Mouse (Mus musculus) lung, adult 2 months (tissue): ENCODE measurements at regions not wholly inside any gene's neighbourhood (a gene's known extent, or its start where the extent isn't known, plus 50 kb on each side); places are given as distances from the start of the nearest gene placed in this dataset.

Experiments used
- DNase-seq: peaks from one replicate; pipeline ENCODE4 v3.0.0; 2022
- H3K4me1 ChIP-seq: fragments of 200-500 bp; 2 replicates; pipeline ENCODE4 v1.6.1; 2011; ENCODE audit warnings: low read length; ENCODE audit not compliant: control insufficient read depth, insufficient read depth
- H3K4me3 ChIP-seq: fragments of 200-500 bp; replicated peaks from 2 replicates; pipeline ENCODE3; 2011; ENCODE audit warnings: low read depth, mild to moderate bottlenecking, control low read depth, low read length; ENCODE audit errors: extremely low read depth
- CTCF ChIP-seq: fragments of 200-500 bp; IDR thresholded peaks from 2 replicates; pipeline ENCODE4 v1.5.1; 2011; ENCODE audit warnings: mild to moderate bottlenecking, low read length, control low read depth; ENCODE audit not compliant: insufficient read depth
- POLR2A ChIP-seq: fragments of 200-500 bp; IDR thresholded peaks from 2 replicates; pipeline ENCODE4 v1.6.1; 2011; ENCODE audit warnings: low read depth, mild to moderate bottlenecking, control low read depth, low read length, borderline replicate concordance; ENCODE audit errors: extremely low read depth
- WGBS: fragments of 180-500 bp; shearing (Covaris S2); methylation state at CpG from one replicate; pipeline ENCODE4 v1.1.7; 2018; 5-methylcytosine and 5-hydroxymethylcytosine counted together

DNA sequence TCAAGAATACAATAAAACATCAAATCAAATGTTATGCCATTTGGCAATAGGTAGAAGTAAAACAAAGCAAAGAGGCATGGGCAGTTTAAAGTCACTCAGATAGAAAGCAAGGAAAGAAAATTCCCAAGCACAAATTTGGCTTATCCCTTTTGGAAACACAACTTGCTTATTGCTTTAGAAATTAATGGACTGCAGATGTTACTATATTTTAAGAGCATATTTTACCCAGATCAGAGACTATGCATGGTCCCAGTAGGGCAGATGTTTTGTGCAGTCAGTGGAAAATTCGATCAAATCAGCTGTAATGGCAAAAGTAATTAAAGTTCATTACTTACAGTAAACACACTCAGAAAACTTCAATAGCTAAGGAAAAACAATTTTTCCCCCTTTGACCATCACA is 245.9 kb downstream of the Rfpl4b start:
- WGBS, result 55% methylated on average over 1 of the region's 1 CpGs
- no peaks in the 10 kb centered on the region for H3K4me1 ChIP-seq
- TF ChIP-seq POLR2A (no peak), CTCF (no peak)
- DNase-seq, result no peak
- H3K4me3 ChIP-seq, result no peak overlapping the region

DNA sequence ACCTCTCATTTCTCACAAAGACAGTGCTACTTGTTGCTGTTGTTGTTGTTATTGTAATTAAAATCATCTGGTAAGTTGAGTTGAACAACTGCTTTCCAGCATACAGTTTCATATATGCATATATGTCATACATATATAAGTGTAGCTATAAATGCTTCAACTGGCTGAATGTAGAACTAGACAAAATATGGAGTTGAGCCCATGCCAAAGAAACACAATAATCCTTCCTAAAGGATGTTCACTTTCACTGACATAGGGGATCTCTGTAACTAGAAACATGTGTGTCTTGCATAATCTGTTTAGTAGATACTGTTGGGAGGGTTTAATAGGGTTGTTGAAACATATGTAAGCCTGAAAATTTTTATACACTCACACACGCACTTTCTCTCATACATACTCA is 247.9 kb downstream of the Rfpl4b start:
- 90% methylated on average over 1 of the region's 1 CpGs for WGBS
- no peaks in the 10 kb centered on the region for H3K4me1 ChIP-seq
- no peak for DNase-seq
- TF ChIP-seq CTCF, result no peak
- TF ChIP-seq POLR2A, result no peak
- no peak overlapping the region for H3K4me3 ChIP-seq

DNA sequence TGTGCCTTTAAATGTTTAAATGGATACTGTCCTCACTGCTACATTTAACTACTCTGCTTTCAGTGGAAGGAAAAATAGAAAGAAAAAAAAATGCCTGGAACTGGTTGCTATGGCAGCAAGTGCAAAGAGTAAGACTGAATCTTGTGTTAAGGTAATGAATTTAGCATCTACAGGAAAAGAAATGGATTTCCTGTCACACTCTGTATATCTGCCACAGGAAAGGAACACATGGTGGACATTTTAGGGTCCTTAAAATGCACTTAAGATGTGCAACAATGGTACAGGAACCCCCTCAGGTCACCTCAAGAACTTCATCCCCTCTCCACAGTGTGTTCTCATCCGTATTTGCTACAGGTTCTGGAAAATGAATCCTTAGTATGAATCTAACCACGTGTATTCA is 248.4 kb downstream of the Rfpl4b start:
- TF ChIP-seq POLR2A (no peak), CTCF (no peak)
- Histone ChIP-seq H3K4me1 (no peaks in the 10 kb centered on the region), H3K4me3 (no peak overlapping the region)
- 70% methylated on average over 2 of the region's 2 CpGs for WGBS
- no peak for DNase-seq

DNA sequence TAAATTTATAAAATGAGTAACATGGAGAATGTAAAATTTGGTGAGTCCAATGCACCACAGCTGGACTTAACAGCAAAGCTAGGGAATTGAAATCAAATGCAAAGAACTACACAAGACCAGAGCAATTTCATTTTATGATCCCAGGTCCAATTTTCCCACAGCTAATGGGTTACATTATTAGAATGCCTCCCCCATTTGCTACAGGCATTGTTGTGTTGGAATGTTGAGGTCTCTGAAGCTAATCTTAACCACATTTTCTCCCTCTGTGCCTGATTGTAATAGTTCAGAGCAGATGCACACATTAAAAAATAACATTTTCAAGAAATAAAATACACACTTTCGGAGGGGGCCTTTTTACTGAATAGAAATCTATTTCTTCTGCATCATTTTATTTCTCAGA is 254.3 kb downstream of the Rfpl4b start:
- no peak for DNase-seq
- WGBS, result 83% methylated on average over 1 of the region's 1 CpGs
- Histone ChIP-seq H3K4me1 (no peaks in the 10 kb centered on the region), H3K4me3 (no peak overlapping the region)
- TF ChIP-seq CTCF, result no peak
- no peak for TF ChIP-seq POLR2A

DNA sequence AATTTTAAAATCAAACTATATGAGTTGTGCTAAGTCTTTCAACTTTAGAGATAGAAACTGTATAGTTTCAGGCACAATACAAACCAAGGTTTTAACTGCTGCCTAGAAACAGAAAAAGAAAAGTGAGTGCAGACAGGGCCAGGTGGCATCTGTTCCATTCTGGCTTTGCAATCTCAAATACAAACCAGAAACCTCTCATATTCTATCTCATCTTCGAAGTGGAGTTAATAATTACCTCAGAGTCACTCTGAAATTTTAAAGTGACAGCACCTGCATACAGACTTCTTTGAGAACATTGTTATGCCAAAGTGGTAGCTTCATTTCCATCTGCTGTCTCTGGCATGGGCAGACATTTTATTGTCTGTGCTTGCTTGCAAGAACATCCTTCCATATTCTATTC is 255.2 kb downstream of the Rfpl4b start:
- Histone ChIP-seq H3K4me3 (no peak overlapping the region), H3K4me1 (no peaks in the 10 kb centered on the region)
- 33% methylated on average over 1 of the region's 1 CpGs for WGBS
- no peak for DNase-seq
- TF ChIP-seq POLR2A (no peak), CTCF (no peak)

DNA sequence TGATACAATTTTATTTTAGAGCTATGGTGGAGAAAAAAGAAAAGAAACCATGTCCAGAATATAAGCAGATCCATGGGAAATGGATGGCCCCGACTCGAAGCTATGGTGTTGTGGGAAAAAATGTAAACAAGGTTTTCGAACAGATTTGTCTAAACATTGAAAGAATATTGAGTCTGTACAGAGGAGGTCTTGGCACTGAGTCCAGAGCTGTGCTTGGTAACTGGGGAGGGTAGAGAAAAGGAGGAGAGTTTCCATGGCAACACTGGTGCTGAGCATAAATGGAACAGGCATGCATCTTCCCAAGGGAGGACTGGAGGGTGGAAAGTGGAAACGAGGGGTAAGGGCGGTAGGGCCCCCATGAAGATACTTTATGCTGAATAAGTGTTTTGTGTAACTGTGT is 266.5 kb downstream of the Rfpl4b start:
- TF ChIP-seq POLR2A, result no peak
- TF ChIP-seq CTCF, result no peak
- no peaks in the 10 kb centered on the region for H3K4me1 ChIP-seq
- H3K4me3 ChIP-seq, result no peak overlapping the region
- no peak for DNase-seq
- WGBS, result 40% methylated on average over 5 of the region's 5 CpGs

DNA sequence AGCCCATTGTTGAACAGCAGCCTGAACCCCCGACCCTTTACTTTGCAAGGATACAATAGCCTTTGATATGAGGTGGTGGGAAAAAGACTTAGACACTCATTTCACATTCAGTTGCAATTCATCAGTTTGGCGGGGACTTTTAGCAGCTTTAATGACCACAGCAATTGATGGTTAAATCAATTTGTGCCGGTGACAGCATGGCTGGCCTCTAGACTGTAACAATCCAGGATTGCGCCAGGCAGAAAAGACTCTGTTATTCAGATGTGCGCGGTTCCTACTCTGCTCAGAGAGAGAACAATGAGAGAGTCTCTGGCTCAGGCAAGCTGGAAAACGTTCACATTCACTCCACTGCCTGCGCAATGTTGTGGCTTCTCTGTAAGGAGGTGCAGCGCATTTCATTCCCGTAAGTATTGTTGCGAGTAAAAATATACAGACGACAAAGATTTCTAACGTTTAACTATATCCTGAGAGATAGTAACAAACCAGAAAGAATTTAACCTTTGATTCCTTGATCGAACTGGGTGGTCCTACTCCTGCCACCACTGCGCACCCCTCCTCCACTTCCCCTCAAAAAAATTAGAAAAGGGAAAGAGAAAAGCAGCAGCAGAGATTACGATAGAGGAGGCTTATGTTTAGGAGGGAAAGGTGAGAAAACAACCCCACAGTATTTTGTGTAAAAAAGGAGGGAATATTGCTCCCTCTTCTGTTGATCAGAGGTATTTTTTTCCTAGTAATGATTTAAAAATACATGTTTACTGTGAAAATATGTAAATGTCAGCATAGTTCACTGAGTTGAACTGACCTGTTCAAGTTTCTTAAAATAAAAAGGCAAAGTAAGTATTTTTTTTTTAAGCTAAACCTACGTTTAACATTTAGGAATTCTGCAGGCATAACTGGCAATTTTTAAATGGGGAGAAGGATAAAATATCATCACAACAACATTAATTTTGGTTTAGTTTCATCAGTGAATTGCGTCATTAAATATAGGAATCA is 267.6 kb downstream of the Rfpl4b start:
- 10% methylated on average over 18 of the region's 18 CpGs for WGBS
- TF ChIP-seq POLR2A (no peak), CTCF (no peak)
- Histone ChIP-seq H3K4me3 (peak overlapping the region; percentile 24), H3K4me1 (no peaks in the 10 kb centered on the region)
- DNase-seq, result no peak

DNA sequence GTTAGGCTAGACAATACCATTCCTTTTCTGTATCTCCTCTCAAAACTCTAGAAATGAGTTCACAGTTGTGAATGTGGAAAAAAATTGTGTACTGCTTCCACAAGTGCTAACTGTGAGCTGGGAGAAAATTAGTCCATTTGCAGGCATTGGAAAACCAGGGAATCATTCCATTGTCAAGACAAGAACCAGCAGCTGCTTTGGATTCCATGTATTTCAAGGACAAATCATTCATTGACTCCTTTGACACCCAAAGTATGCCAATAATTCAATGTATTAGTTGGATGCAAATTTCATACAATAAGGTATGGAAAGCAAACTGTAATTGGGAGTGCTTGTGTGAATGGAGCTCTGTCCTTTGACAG is 268.3 kb downstream of the Rfpl4b start:
- TF ChIP-seq POLR2A (no peak), CTCF (no peak)
- no peak for DNase-seq
- Histone ChIP-seq H3K4me3 (no peak overlapping the region), H3K4me1 (no peaks in the 10 kb centered on the region)

DNA sequence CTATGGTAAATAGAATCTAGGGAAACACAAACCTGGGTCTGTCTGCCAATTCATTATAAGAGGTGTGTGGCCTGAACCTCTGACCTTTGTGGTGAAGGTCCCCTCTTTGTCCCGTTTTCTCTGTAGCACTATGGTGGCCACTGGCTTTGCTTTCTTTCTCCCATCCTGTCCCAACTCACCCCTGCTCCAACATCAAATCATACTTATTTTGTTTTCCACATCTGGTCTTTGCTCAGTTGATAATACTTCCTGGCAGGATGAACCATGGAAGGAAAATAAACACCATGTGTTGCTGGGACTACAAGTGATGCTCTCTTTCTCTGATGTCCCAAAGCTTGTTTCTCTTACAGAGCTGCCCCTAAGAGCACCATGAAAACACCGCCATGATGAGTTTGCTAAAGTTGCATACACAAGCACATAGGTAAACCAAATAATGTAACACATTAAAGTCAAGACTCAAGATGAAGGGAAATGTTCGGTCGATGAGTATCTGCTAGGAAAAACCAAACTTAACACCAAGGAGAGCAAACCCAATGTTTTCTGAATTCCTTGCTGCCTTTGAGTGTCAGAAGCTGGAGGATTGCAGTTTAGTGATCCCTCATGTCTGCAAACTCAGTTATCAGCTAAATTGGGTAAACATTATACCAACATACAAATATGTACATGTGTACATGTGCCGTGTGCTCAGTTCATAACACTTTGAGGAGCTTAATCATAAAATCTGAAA is 269.1 kb downstream of the Rfpl4b start:
- TF ChIP-seq CTCF, result no peak
- TF ChIP-seq POLR2A, result no peak
- no peak for DNase-seq
- 82% methylated on average over 5 of the region's 5 CpGs for WGBS

More for the DNA sequence above, 269.1 kb downstream of the Rfpl4b start:
- no peaks in the 10 kb centered on the region for H3K4me1 ChIP-seq
- no peak overlapping the region for H3K4me3 ChIP-seq
